10 mouse cellular contexts compared by ENCODE assay signal in genomic region chr7:133632476-133632875, GRCm38 (mm10). TPM values are rescaled to one million over a fixed set of nuclear protein-coding genes. Genes with fewer than 3 reads are reported as not detected.
DNase-seq lines count a peak whose midpoint lies in the region; ATAC-seq and TF ChIP-seq lines count a peak whose summit lies in the region.
"Had no signal": no experiment of that assay in that cellular context is flagged by ENCODE, and none has a peak within 500 bp of the region (broad histone marks: within the 10 kb centered on the region; RNA-seq: fewer than 3 reads in every experiment).

No protein-coding gene starts in this region.

- no peaks in the 10 kb centered on the region for H3K36me3 ChIP-seq in kidney, embryonic 15.5 days
- no peaks in the 10 kb centered on the region for H3K36me3 ChIP-seq in limb, embryonic 14.5 days (ENCODE audit: control insufficient read depth, insufficient read depth, low read length)
- H3K36me3 ChIP-seq: liver, embryonic 15.5 days had no signal

- H3K4me3 ChIP-seq in kidney, embryonic 15.5 days (replicated peaks): no peak overlapping the region
- no peak overlapping the region for H3K4me3 ChIP-seq in limb, embryonic 14.5 days (replicated peaks; ENCODE audit: low read length)
- H3K4me3 ChIP-seq: liver, embryonic 15.5 days had no signal

- H3K4me1 ChIP-seq in kidney, embryonic 15.5 days: no peaks in the 10 kb centered on the region
- H3K4me1 ChIP-seq in limb, embryonic 14.5 days (ENCODE audit: control insufficient read depth, insufficient read depth, low read length): peaks cover 10% of the 10 kb centered on the region

- H3K4me2 ChIP-seq in kidney, embryonic 15.5 days: no peak overlapping the region
- H3K4me2 ChIP-seq in limb, embryonic 14.5 days (replicated peaks; ENCODE audit: low read depth, low read length, severe bottlenecking): no peak overlapping the region
- H3K4me2 ChIP-seq: liver, embryonic 15.5 days had no signal

- no peak overlapping the region for H3K27ac ChIP-seq in kidney, embryonic 15.5 days
- H3K27ac ChIP-seq in limb, embryonic 14.5 days (replicated peaks; ENCODE audit: low read depth, low read length): no peak overlapping the region
- H3K27ac ChIP-seq: liver, embryonic 15.5 days had no signal

- H3K9me3 ChIP-seq in kidney, embryonic 15.5 days (replicated peaks): no peaks in the 10 kb centered on the region
- H3K9me3 ChIP-seq in limb, embryonic 14.5 days (ENCODE audit: control insufficient read depth, low read length): no peaks in the 10 kb centered on the region
- H3K9me3 ChIP-seq: liver, embryonic 15.5 days had no signal

- DNase-seq in kidney, adult 18-20 months: peak; percentile 69
- peak; percentile 53 for DNase-seq in MEL-GATA-1-ER (ENCODE audit: extremely low read depth, low read depth)
- DNase-seq in c-Kit-positive CD71-positive TER-119-positive erythroid progenitor cells, embryonic 14.5 days (ENCODE audit: low spot score): peak; percentile 50
- DNase-seq in gastrocnemius, postnatal 36 days: peak; percentile 21 to 27
- DNase-seq in limb, embryonic 14.5 days (ENCODE audit: low spot score): peak; percentile 47
- DNase-seq in right cerebral cortex, adult 2 months (ENCODE audit: low spot score in 2 of 2): peak; percentile 70 to 77

- ATAC-seq in kidney, embryonic 15.5 days (replicated peaks; ENCODE audit: low FRiP score): no peak
- ATAC-seq in limb, embryonic 14.5 days (ENCODE audit: low FRiP score, low read depth): no peak
- no peak for ATAC-seq in monocyte, adult 5-6 weeks (replicated peaks; ENCODE audit: insufficient number of reproducible peaks, low FRiP score, low TSS enrichment, poor library complexity, severe bottlenecking)

- no peak overlapping the region for H3K9ac ChIP-seq in kidney, embryonic 15.5 days
- no peak overlapping the region for H3K9ac ChIP-seq in limb, embryonic 14.5 days (ENCODE audit: low read depth, low read length, severe bottlenecking)
- H3K9ac ChIP-seq: liver, embryonic 15.5 days had no signal

- no peaks in the 10 kb centered on the region for H3K27me3 ChIP-seq in kidney, embryonic 15.5 days
- H3K27me3 ChIP-seq in limb, embryonic 14.5 days (ENCODE audit: control insufficient read depth, insufficient read depth, low read length): no peaks in the 10 kb centered on the region
- H3K27me3 ChIP-seq: liver, embryonic 15.5 days had no signal

- WGBS in kidney, embryonic 15.5 days: 25% methylated on average over 2 of the region's 2 CpGs
- 34% methylated on average over 2 of the region's 2 CpGs for WGBS in limb, embryonic 14.5 days

- intact Hi-C loops in gastrocnemius, postnatal 36 days (cut with DNase I): loop anchor here (10.0 kb wide), 1 partner anchor 598 kb away; no protein-coding TSS in a partner anchor

- no peak for TF ChIP-seq POLR2A in limb, embryonic 14.5 days (IDR thresholded peaks at IDR 0.05; ENCODE audit: borderline replicate concordance, extremely low read depth, insufficient read depth, insufficient read length)

RNA-seq across cellular contexts. Expression of gene Edrf1, which starts 4.9 kb away (rescaled TPM):
- polyA plus RNA-seq in kidney, embryonic 15.5 days (2015; fragmentation: Nextera tagmentation; extraction: Ambion mirVana): 21.6 and 24.2 TPM in 2 replicates
- 1 to 10 TPM; 7.0 to 8.1 TPM for total RNA-seq in gastrocnemius, postnatal 36 days (2021)
- polyA plus RNA-seq in limb, embryonic 14.5 days (2012; rRNA removed): 20.9 and 21.8 TPM in 2 replicates
- polyA plus RNA-seq in limb, embryonic 14.5 days (2014; fragmentation: Nextera tagmentation; extraction: Ambion mirVana): 22.6 and 22.7 TPM in 2 replicates
- 37.3 to 59.4 TPM (median 39.0 TPM) in 3 replicates for total RNA-seq in monocyte, adult 5-6 weeks (2017)

RNA-seq across cellular contexts. Expression of gene Tex36, which starts 30.5 kb away (rescaled TPM):
- polyA plus RNA-seq in kidney, embryonic 15.5 days (2015; fragmentation: Nextera tagmentation; extraction: Ambion mirVana): not detected in 2 replicates
- not detected for total RNA-seq in gastrocnemius, postnatal 36 days (2021)
- not detected in 2 replicates for polyA plus RNA-seq in limb, embryonic 14.5 days (2012; rRNA removed)
- polyA plus RNA-seq in limb, embryonic 14.5 days (2014; fragmentation: Nextera tagmentation; extraction: Ambion mirVana): not detected in 2 replicates
- total RNA-seq in monocyte, adult 5-6 weeks (2017): not detected in 3 replicates
- polyA plus RNA-seq: liver, embryonic 15.5 days had no signal

RNA-seq across cellular contexts. Expression of gene Mmp21, which starts 47.4 kb away (rescaled TPM):
- 0.09 and 0.18 TPM in 2 replicates for polyA plus RNA-seq in kidney, embryonic 15.5 days (2015; fragmentation: Nextera tagmentation; extraction: Ambion mirVana)
- not detected for total RNA-seq in gastrocnemius, postnatal 36 days (2021)
- polyA plus RNA-seq in limb, embryonic 14.5 days (2012; rRNA removed): 0.08 TPM in 1 of 2 replicates, not detected in the other
- not detected in 2 replicates for polyA plus RNA-seq in limb, embryonic 14.5 days (2014; fragmentation: Nextera tagmentation; extraction: Ambion mirVana)
- not detected in 3 replicates for total RNA-seq in monocyte, adult 5-6 weeks (2017)
- polyA plus RNA-seq: liver, embryonic 15.5 days; testis, adult 2 months had no signal
